Mouse (Mus musculus): Measurements from ENCODE around the gene Cables2.
A peak's percentile ranks its signal among the peaks of the same experiment; 100 is the strongest.

The Cables2 gene

GRCm38 (mm10) chr2:180254436-180255209 is 18.7 kb downstream of the Cables2 start:
- DNase-seq = no peak

GRCm38 (mm10) chr2:180251838-180252237 is 21.5 kb downstream of the Cables2 start:
- DNase-seq = no peak

- peak; percentile 75 for DNase-seq
These were observed 22.2 kb downstream of the Cables2 start for GRCm38 (mm10) chr2:180250930-180251611.

GRCm38 (mm10) chr2:180248947-180249660 is 24.2 kb downstream of the Cables2 start:
- DNase-seq = no peak

- DNase-seq = no peak
These were observed 25.4 kb downstream of the Cables2 start for GRCm38 (mm10) chr2:180247916-180248315.

- DNase-seq = no peak
These were observed 30.2 kb downstream of the Cables2 start for GRCm38 (mm10) chr2:180243108-180243507.

- no peak for DNase-seq
These were observed 34.7 kb downstream of the Cables2 start for GRCm38 (mm10) chr2:180238591-180238990.

- no peak for DNase-seq
These were observed 35.5 kb downstream of the Cables2 start for GRCm38 (mm10) chr2:180237601-180238345.

- no peak for DNase-seq
These were observed 36.4 kb downstream of the Cables2 start for GRCm38 (mm10) chr2:180236930-180237329.

- no peak for DNase-seq
These were observed 36.8 kb downstream of the Cables2 start for GRCm38 (mm10) chr2:180236500-180236899.

- DNase-seq = no peak
These were observed 37.5 kb downstream of the Cables2 start for GRCm38 (mm10) chr2:180235788-180236187.

- DNase-seq = no peak
These were observed 38.3 kb downstream of the Cables2 start for GRCm38 (mm10) chr2:180234980-180235379.

- no peak for DNase-seq
These were observed 38.9 kb downstream of the Cables2 start for GRCm38 (mm10) chr2:180234353-180234752.

GRCm38 (mm10) chr2:180233101-180233904 is 40.0 kb downstream of the Cables2 start:
- DNase-seq = no peak

- DNase-seq = no peak
These were observed 42.8 kb downstream of the Cables2 start for GRCm38 (mm10) chr2:180230482-180230881.

- no peak for DNase-seq
These were observed 44.2 kb downstream of the Cables2 start for GRCm38 (mm10) chr2:180229129-180229528.

- no peak for DNase-seq
These were observed 44.7 kb downstream of the Cables2 start for GRCm38 (mm10) chr2:180228592-180228991.

- DNase-seq = no peak
These were observed 45.2 kb downstream of the Cables2 start for GRCm38 (mm10) chr2:180228060-180228458.

- DNase-seq = peak; percentile 50
These were observed 45.8 kb downstream of the Cables2 start for GRCm38 (mm10) chr2:180227262-180228059.

- no peak for DNase-seq
These were observed 47.4 kb downstream of the Cables2 start, which contains the start of gene Lama5 for GRCm38 (mm10) chr2:180225762-180226378. Gene Lama5 (minus strand): TSS chr2:180225859.

All from thymus, postnatal 25 days (tissue).